Mouse (Mus musculus) splenic B cell, adult 2 months (primary cell): Measurements from ENCODE around the gene Pole.

Source experiments
- DNase-seq: peaks from one replicate; pipeline ENCODE4 v3.0.0-alpha.2; 2011; ENCODE audit warnings: low read depth, low spot score
- H3K27me3 ChIP-seq: 2 replicates; pipeline ENCODE4 v1.6.1; 2012; ENCODE audit warnings: mild to moderate bottlenecking, low read length, moderate library complexity, mixed read lengths; ENCODE audit not compliant: control insufficient read depth, poor library complexity, insufficient read depth, severe bottlenecking
- H3K36me3 ChIP-seq: 2 replicates; pipeline ENCODE4 v1.6.1; 2012; ENCODE audit warnings: mild to moderate bottlenecking, low read length, moderate library complexity, mixed read lengths; ENCODE audit not compliant: control insufficient read depth, poor library complexity, insufficient read depth, severe bottlenecking

Gene Pole

GRCm38 (mm10) chr5:110291649-110292048 lies 5.5 kb downstream of the Pole start:
- no peak for DNase-seq

GRCm38 (mm10) chr5:110296637-110297036 lies 10.5 kb downstream of the Pole start:
- H3K36me3 ChIP-seq: no peaks in the 10 kb centered on the region
- no peaks in the 10 kb centered on the region for H3K27me3 ChIP-seq
- DNase-seq: no peak

More at GRCm38 (mm10) chr5:110291649-110292048, 5.5 kb downstream of the Pole start:
- no peaks in the 10 kb centered on the region for H3K27me3 ChIP-seq
- no peaks in the 10 kb centered on the region for H3K36me3 ChIP-seq

GRCm38 (mm10) chr5:110300591-110300990 lies 14.5 kb downstream of the Pole start:
- Histone ChIP-seq H3K27me3 (no peaks in the 10 kb centered on the region), H3K36me3 (no peaks in the 10 kb centered on the region)
- DNase-seq: peak; percentile 51

- no peak for DNase-seq
- Histone ChIP-seq H3K27me3 (no peaks in the 10 kb centered on the region), H3K36me3 (no peaks in the 10 kb centered on the region)
Observed at GRCm38 (mm10) chr5:110308861-110309260, 22.8 kb downstream of the Pole start.

GRCm38 (mm10) chr5:110313127-110313526 lies 27.0 kb downstream of the Pole start:
- Histone ChIP-seq H3K36me3 (no peaks in the 10 kb centered on the region), H3K27me3 (no peaks in the 10 kb centered on the region)
- no peak for DNase-seq

- DNase-seq: no peak
Observed at GRCm38 (mm10) chr5:110330508-110330907, 44.4 kb downstream of the Pole start.

GRCm38 (mm10) chr5:110338792-110339191 lies 52.7 kb downstream of the Pole start:
- no peaks in the 10 kb centered on the region for H3K36me3 ChIP-seq
- H3K27me3 ChIP-seq: no peaks in the 10 kb centered on the region; the same call in 1 of the 2 replicates
- DNase-seq: no peak

More at GRCm38 (mm10) chr5:110330508-110330907, 44.4 kb downstream of the Pole start:
- Histone ChIP-seq H3K27me3 (no peaks in the 10 kb centered on the region), H3K36me3 (no peaks in the 10 kb centered on the region)

- no peaks in the 10 kb centered on the region; the same call in 1 of the 2 replicates for H3K27me3 ChIP-seq
- no peaks in the 10 kb centered on the region for H3K36me3 ChIP-seq
- peak; percentile 16 for DNase-seq
Observed at GRCm38 (mm10) chr5:110342648-110343284, 56.7 kb downstream of the Pole start, which contains the start of gene P2rx2. Gene P2rx2, minus strand, starts transcription at chr5:110343212.

GRCm38 (mm10) chr5:110344524-110344923 lies 58.4 kb downstream of the Pole start, which contains the start of gene Lrcol1:
Gene Lrcol1, plus strand, starts transcription at chr5:110344730.
- DNase-seq: no peak
- Histone ChIP-seq H3K36me3 (no peaks in the 10 kb centered on the region), H3K27me3 (no peaks in the 10 kb centered on the region; the same call in 1 of the 2 replicates)

- no peaks in the 10 kb centered on the region; the same call in 1 of the 2 replicates for H3K27me3 ChIP-seq
- no peaks in the 10 kb centered on the region for H3K36me3 ChIP-seq
- DNase-seq: no peak
Observed at GRCm38 (mm10) chr5:110345553-110345952, 59.4 kb downstream of the Pole start.

GRCm38 (mm10) chr5:110347006-110347405 lies 60.9 kb downstream of the Pole start:
- DNase-seq: no peak
- H3K27me3 ChIP-seq: no peaks in the 10 kb centered on the region; the same call in 1 of the 2 replicates

GRCm38 (mm10) chr5:110354716-110355115 lies 68.6 kb downstream of the Pole start:
- no peaks in the 10 kb centered on the region for H3K27me3 ChIP-seq
- no peaks in the 10 kb centered on the region for H3K36me3 ChIP-seq
- peak; percentile 49 for DNase-seq

More at GRCm38 (mm10) chr5:110347006-110347405, 60.9 kb downstream of the Pole start:
- no peaks in the 10 kb centered on the region for H3K36me3 ChIP-seq

GRCm38 (mm10) chr5:110357531-110358179 lies 71.5 kb downstream of the Pole start:
- DNase-seq: peak; percentile 89
- H3K27me3 ChIP-seq: no peaks in the 10 kb centered on the region
- no peaks in the 10 kb centered on the region for H3K36me3 ChIP-seq

GRCm38 (mm10) chr5:110361465-110361864 lies 75.4 kb downstream of the Pole start:
- no peaks in the 10 kb centered on the region for H3K36me3 ChIP-seq
- no peak for DNase-seq

GRCm38 (mm10) chr5:110362813-110363178 lies 76.7 kb downstream of the Pole start:
- H3K36me3 ChIP-seq: no peaks in the 10 kb centered on the region; the same call in 1 of the 2 replicates

More at GRCm38 (mm10) chr5:110361465-110361864, 75.4 kb downstream of the Pole start:
- H3K27me3 ChIP-seq: no peaks in the 10 kb centered on the region

More at GRCm38 (mm10) chr5:110362813-110363178, 76.7 kb downstream of the Pole start:
- H3K27me3 ChIP-seq: no peaks in the 10 kb centered on the region
- no peak for DNase-seq
